Mouse (Mus musculus): Measurements from ENCODE around the gene Cnksr2. TPM values are rescaled to one million over a fixed set of nuclear protein-coding genes. Genes with fewer than 3 reads are reported as not detected.

Cnksr2 gene
- 0.48 and 0.57 TPM in 2 replicates for polyA plus RNA-seq (2015; fragmentation: Nextera tagmentation; extraction: Ambion mirVana)

GRCm38 (mm10) chrX:158043057-158043843 lies at the start of gene Cnksr2:
Cnksr2 (minus strand) TSS chrX:158043294.
- Histone ChIP-seq H3K36me3 (no peaks in the 10 kb centered on the region), H3K27ac (replicated peaks) (no peak within 1 kb of the TSS), H3K4me1 (no peaks in the 10 kb centered on the region), H3K4me3 (peak within 1 kb of the TSS; percentile 64), H3K9ac (peak within 1 kb of the TSS; percentile 79), H3K27me3 (replicated peaks) (peaks cover 22% of the 10 kb centered on the region; the same call in 1 of the 2 replicates), H3K4me2 (peak within 1 kb of the TSS; percentile 75), H3K9me3 (no peaks in the 10 kb centered on the region)
- ATAC-seq (ENCODE audit: extremely low read depth, insufficient number of reproducible peaks, low FRiP score, low TSS enrichment) = peak; percentile 46; the same call in 1 of the 2 replicates
- 8% methylated on average over 36 of the region's 99 CpGs for WGBS

- ATAC-seq (ENCODE audit: extremely low read depth, insufficient number of reproducible peaks, low FRiP score, low TSS enrichment) = no peak
- H3K4me2 ChIP-seq = peak overlapping the region; percentile 75
- H3K9ac ChIP-seq = peak overlapping the region; percentile 79
- no peaks in the 10 kb centered on the region for H3K4me1 ChIP-seq
- H3K27ac ChIP-seq (replicated peaks) = no peak overlapping the region
- no peaks in the 10 kb centered on the region for H3K9me3 ChIP-seq
- H3K4me3 ChIP-seq = peak overlapping the region; percentile 64
- H3K36me3 ChIP-seq = no peaks in the 10 kb centered on the region
- H3K27me3 ChIP-seq (replicated peaks) = peaks cover 22% of the 10 kb centered on the region; the same call in 1 of the 2 replicates
- 13% methylated on average over 13 of the region's 13 CpGs for WGBS
Measured at GRCm38 (mm10) chrX:158043844-158044140, 698 bp upstream of the Cnksr2 start.

- no peaks in the 10 kb centered on the region for H3K36me3 ChIP-seq
- H3K9ac ChIP-seq = peak overlapping the region; percentile 79
- no peaks in the 10 kb centered on the region for H3K9me3 ChIP-seq
- no peak for ATAC-seq (ENCODE audit: extremely low read depth, insufficient number of reproducible peaks, low FRiP score, low TSS enrichment)
- H3K27ac ChIP-seq (replicated peaks) = no peak overlapping the region
- H3K4me1 ChIP-seq = no peaks in the 10 kb centered on the region
- H3K4me2 ChIP-seq = peak overlapping the region; percentile 75
- 18% methylated on average over 60 of the region's 62 CpGs for WGBS
- H3K27me3 ChIP-seq (replicated peaks) = peaks cover 22% of the 10 kb centered on the region; the same call in 1 of the 2 replicates
- H3K4me3 ChIP-seq = peak overlapping the region; percentile 64
Measured at GRCm38 (mm10) chrX:158042255-158043056, 638 bp downstream of the Cnksr2 start.

DNA sequence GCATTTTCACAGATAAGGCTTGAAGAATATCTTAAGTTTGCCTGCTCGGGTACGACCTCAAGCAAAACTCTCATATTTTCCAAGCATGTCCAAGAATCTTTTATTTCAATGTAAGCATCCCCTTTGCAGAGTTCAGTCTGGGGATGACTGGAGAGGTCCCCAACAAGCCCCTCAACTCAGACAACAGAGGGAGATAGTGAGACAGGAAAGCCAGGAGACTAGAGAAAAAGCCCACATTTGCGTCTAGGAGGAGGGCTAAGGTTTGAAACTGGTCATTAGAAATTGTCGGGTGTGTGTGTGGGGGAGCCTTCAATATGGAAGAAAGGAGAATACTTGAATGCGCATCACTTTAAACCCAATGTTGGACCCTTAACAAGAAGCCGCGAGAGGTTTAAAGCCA lies 1.4 kb downstream of the Cnksr2 start:
- H3K4me2 ChIP-seq = peak overlapping the region; percentile 75
- peak overlapping the region; percentile 64 for H3K4me3 ChIP-seq
- H3K9me3 ChIP-seq = no peaks in the 10 kb centered on the region
- peak overlapping the region; percentile 79; the same call in 1 of the 2 replicates for H3K9ac ChIP-seq
- no peaks in the 10 kb centered on the region for H3K4me1 ChIP-seq
- no peak overlapping the region for H3K27ac ChIP-seq (replicated peaks)
- 21% methylated on average over 7 of the region's 7 CpGs for WGBS
- no peak for ATAC-seq (ENCODE audit: extremely low read depth, insufficient number of reproducible peaks, low FRiP score, low TSS enrichment)
- peaks cover 22% of the 10 kb centered on the region; the same call in 1 of the 2 replicates for H3K27me3 ChIP-seq (replicated peaks)
- H3K36me3 ChIP-seq = no peaks in the 10 kb centered on the region

GRCm38 (mm10) chrX:157951698-157952097 lies 91.4 kb downstream of the Cnksr2 start:
- Histone ChIP-seq H3K27ac (replicated peaks) (no peak overlapping the region), H3K9ac (no peak overlapping the region), H3K9me3 (no peaks in the 10 kb centered on the region), H3K36me3 (no peaks in the 10 kb centered on the region), H3K4me2 (no peak overlapping the region), H3K4me3 (no peak overlapping the region), H3K4me1 (no peaks in the 10 kb centered on the region), H3K27me3 (replicated peaks) (no peaks in the 10 kb centered on the region)
- ATAC-seq (ENCODE audit: extremely low read depth, insufficient number of reproducible peaks, low FRiP score, low TSS enrichment) = no peak

GRCm38 (mm10) chrX:157949256-157949655 lies 93.8 kb downstream of the Cnksr2 start:
- Histone ChIP-seq H3K4me3 (no peak overlapping the region), H3K4me2 (no peak overlapping the region), H3K27ac (replicated peaks) (no peak overlapping the region), H3K9ac (no peak overlapping the region), H3K9me3 (no peaks in the 10 kb centered on the region), H3K4me1 (no peaks in the 10 kb centered on the region), H3K36me3 (no peaks in the 10 kb centered on the region), H3K27me3 (replicated peaks) (no peaks in the 10 kb centered on the region)
- WGBS = 69% methylated on average over 1 of the region's 1 CpGs
- no peak for ATAC-seq (ENCODE audit: extremely low read depth, insufficient number of reproducible peaks, low FRiP score, low TSS enrichment)

GRCm38 (mm10) chrX:157945121-157945520 lies 98.0 kb downstream of the Cnksr2 start:
- no peaks in the 10 kb centered on the region for H3K36me3 ChIP-seq
- H3K9me3 ChIP-seq = no peaks in the 10 kb centered on the region
- WGBS = 72% methylated on average over 5 of the region's 5 CpGs

DNA sequence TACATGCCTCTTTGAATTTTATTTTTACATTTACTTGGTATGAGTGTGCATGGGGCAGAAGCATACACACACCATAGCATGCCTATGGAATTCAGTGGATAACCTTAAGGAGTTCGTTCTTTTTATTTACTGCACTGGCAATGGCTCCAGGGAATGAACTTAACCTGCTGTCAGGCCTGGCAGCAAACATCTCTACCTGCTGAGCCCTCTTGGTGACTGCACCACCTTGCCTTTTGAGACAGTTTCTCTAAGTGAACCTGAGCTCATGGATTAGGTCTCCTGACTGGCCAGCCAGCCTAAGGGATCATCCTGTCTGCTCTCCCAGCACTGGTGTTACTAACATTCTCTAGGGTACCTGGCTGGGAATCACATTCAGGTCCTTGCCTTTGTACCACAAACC lies 106.5 kb downstream of the Cnksr2 start:
- Histone ChIP-seq H3K9me3 (no peaks in the 10 kb centered on the region), H3K36me3 (no peaks in the 10 kb centered on the region), H3K4me2 (no peak overlapping the region), H3K27ac (replicated peaks) (no peak overlapping the region), H3K27me3 (replicated peaks) (no peaks in the 10 kb centered on the region), H3K9ac (no peak overlapping the region), H3K4me1 (no peaks in the 10 kb centered on the region), H3K4me3 (no peak overlapping the region)
- no peak for ATAC-seq (ENCODE audit: extremely low read depth, insufficient number of reproducible peaks, low FRiP score, low TSS enrichment)
- 74% methylated on average over 1 of the region's 1 CpGs for WGBS

More at GRCm38 (mm10) chrX:157945121-157945520, 98.0 kb downstream of the Cnksr2 start:
- H3K27me3 ChIP-seq (replicated peaks) = no peaks in the 10 kb centered on the region
- no peak for ATAC-seq (ENCODE audit: extremely low read depth, insufficient number of reproducible peaks, low FRiP score, low TSS enrichment)
- H3K4me3 ChIP-seq = no peak overlapping the region
- no peak overlapping the region for H3K27ac ChIP-seq (replicated peaks)
- no peak overlapping the region for H3K4me2 ChIP-seq
- H3K9ac ChIP-seq = no peak overlapping the region
- no peaks in the 10 kb centered on the region for H3K4me1 ChIP-seq

- H3K9ac ChIP-seq = no peak overlapping the region
- no peaks in the 10 kb centered on the region for H3K4me1 ChIP-seq
- no peak for ATAC-seq (ENCODE audit: extremely low read depth, insufficient number of reproducible peaks, low FRiP score, low TSS enrichment)
- H3K4me2 ChIP-seq = no peak overlapping the region
- H3K27me3 ChIP-seq (replicated peaks) = no peaks in the 10 kb centered on the region
- no peaks in the 10 kb centered on the region for H3K9me3 ChIP-seq
- H3K36me3 ChIP-seq = no peaks in the 10 kb centered on the region
- no peak overlapping the region for H3K27ac ChIP-seq (replicated peaks)
- no peak overlapping the region for H3K4me3 ChIP-seq
- WGBS = 66% methylated on average over 3 of the region's 3 CpGs
Measured at GRCm38 (mm10) chrX:157920093-157920492, 123.0 kb downstream of the Cnksr2 start.

- Histone ChIP-seq H3K27ac (replicated peaks) (no peak overlapping the region), H3K4me3 (no peak overlapping the region), H3K4me2 (no peak overlapping the region), H3K4me1 (no peaks in the 10 kb centered on the region), H3K9ac (no peak overlapping the region), H3K36me3 (no peaks in the 10 kb centered on the region), H3K9me3 (no peaks in the 10 kb centered on the region), H3K27me3 (replicated peaks) (no peaks in the 10 kb centered on the region)
- 75% methylated on average over 4 of the region's 4 CpGs for WGBS
- no peak for ATAC-seq (ENCODE audit: extremely low read depth, insufficient number of reproducible peaks, low FRiP score, low TSS enrichment)
Measured at GRCm38 (mm10) chrX:157829983-157830382, 213.1 kb downstream of the Cnksr2 start.

- peaks cover 10% of the 10 kb centered on the region; the same call in 1 of the 2 replicates for H3K27me3 ChIP-seq (replicated peaks)
- H3K9ac ChIP-seq = no peak overlapping the region
- no peaks in the 10 kb centered on the region for H3K4me1 ChIP-seq
- 83% methylated on average over 13 of the region's 13 CpGs for WGBS
- no peak overlapping the region for H3K4me2 ChIP-seq
- no peak overlapping the region for H3K27ac ChIP-seq (replicated peaks)
- H3K36me3 ChIP-seq = no peaks in the 10 kb centered on the region
- H3K9me3 ChIP-seq = no peaks in the 10 kb centered on the region
- H3K4me3 ChIP-seq = no peak overlapping the region
- ATAC-seq (ENCODE audit: extremely low read depth, insufficient number of reproducible peaks, low FRiP score, low TSS enrichment) = no peak
Measured at GRCm38 (mm10) chrX:157818921-157819260, 224.2 kb downstream of the Cnksr2 start.

Data from heart, embryonic 13.5 days (tissue).